Mouse (Mus musculus) myocyte (in vitro differentiated cells): ENCODE data around the gene Kat2b.

Experiments used
- CEBPB ChIP-seq: IDR thresholded peaks from 2 replicates; pipeline ENCODE4 v1.6.1; 2011; ENCODE audit warnings: mild to moderate bottlenecking, moderate library complexity; ENCODE audit not compliant: poor library complexity, insufficient read depth, severe bottlenecking
- E2F4 ChIP-seq: IDR thresholded peaks from one replicate; pipeline ENCODE4 v1.6.1; 2011; ENCODE audit warnings: mild to moderate bottlenecking, control low read depth, moderate library complexity; ENCODE audit not compliant: insufficient read depth
- MAX ChIP-seq: IDR thresholded peaks from one replicate; pipeline ENCODE4 v1.6.1; 2011; ENCODE audit warnings: low read depth, mild to moderate bottlenecking, control low read depth
- MYOD1 ChIP-seq, 3 experiments: IDR thresholded peaks; one replicate each; pipeline ENCODE4 v1.6.1; 2011; ENCODE audit warnings: control low read depth in 2 of 3, low read depth in 2 of 3, mild to moderate bottlenecking in 2 of 3, moderate library complexity in 1 of 3; ENCODE audit not compliant: insufficient read length in 2 of 3, control insufficient read depth in 1 of 3
- MYOG ChIP-seq, 3 experiments: IDR thresholded peaks; one replicate each; pipeline ENCODE4 v1.6.1; 2011; ENCODE audit warnings: control low read depth in 2 of 3, low read depth in 2 of 3, mild to moderate bottlenecking in 2 of 3; ENCODE audit not compliant: insufficient read length in 2 of 3, control insufficient read depth in 1 of 3, insufficient read depth in 1 of 3
- POLR2A ChIP-seq: IDR thresholded peaks from one replicate; pipeline ENCODE4 v1.6.1; 2011; ENCODE audit warnings: low read depth, mild to moderate bottlenecking, control low read depth, moderate library complexity; ENCODE audit not compliant: insufficient read length
- POLR2AphosphoS2 ChIP-seq: IDR thresholded peaks from one replicate; pipeline ENCODE4 v1.6.1; 2011; ENCODE audit warnings: low read depth, control low read depth; ENCODE audit not compliant: insufficient read length
- REST ChIP-seq: IDR thresholded peaks from one replicate; pipeline ENCODE4 v1.6.1; 2011; ENCODE audit warnings: mild to moderate bottlenecking, control low read depth, moderate library complexity; ENCODE audit not compliant: insufficient read depth, insufficient read length
- SRF ChIP-seq: IDR thresholded peaks from one replicate; pipeline ENCODE4 v1.6.1; 2011; ENCODE audit warnings: low read depth; ENCODE audit not compliant: control insufficient read depth, insufficient read length
- TCF12 ChIP-seq: IDR thresholded peaks from one replicate; pipeline ENCODE4 v1.6.1; 2011; ENCODE audit warnings: mild to moderate bottlenecking, control low read depth; ENCODE audit not compliant: poor library complexity, insufficient read depth, severe bottlenecking
- TCF3 ChIP-seq: IDR thresholded peaks from one replicate; pipeline ENCODE4 v1.6.1; 2011; ENCODE audit warnings: low read depth, control low read depth; ENCODE audit not compliant: insufficient read length
- USF1 ChIP-seq: IDR thresholded peaks from one replicate; pipeline ENCODE4 v1.6.1; 2011; ENCODE audit warnings: low read depth, mild to moderate bottlenecking, control low read depth, moderate library complexity

- TF ChIP-seq POLR2A, result no peak
- no peak for TF ChIP-seq USF1
- TF ChIP-seq POLR2AphosphoS2, result no peak
- TF ChIP-seq MYOG (IDR thresholded peaks at IDR 0.05; ENCODE audit: control insufficient read depth in 1 of 3, insufficient read depth in 1 of 3, insufficient read length in 2 of 3, low read depth in 2 of 3), result no peak
- TF ChIP-seq MAX, result no peak
- no peak for TF ChIP-seq E2F4
- no peak for TF ChIP-seq CEBPB
- no peak for TF ChIP-seq TCF12
- TF ChIP-seq REST, result no peak
- no peak for TF ChIP-seq MYOD1 (IDR thresholded peaks at IDR 0.05; ENCODE audit: control insufficient read depth in 1 of 3, insufficient read length in 2 of 3, low read depth in 2 of 3)
- no peak for TF ChIP-seq SRF
- TF ChIP-seq TCF3, result no peak
These were observed 7.0 kb upstream of the Kat2b start for GRCm38 (mm10) chr17:53559646-53560045.
